Mouse (Mus musculus) brain, embryonic 18.5 days (tissue): ENCODE measurements around the gene Als2cr12.
"Not testable (repeated sequence)": the region's sequence is repeated elsewhere in the genome, so short reads cannot be mapped to it uniquely, and the experiment has no call there.

Experiments
- DNase-seq: peaks from one replicate; pipeline ENCODE4 v3.0.0-alpha.2; 2012; ENCODE audit warnings: low read depth, low spot score

The Als2cr12 gene

DNA sequence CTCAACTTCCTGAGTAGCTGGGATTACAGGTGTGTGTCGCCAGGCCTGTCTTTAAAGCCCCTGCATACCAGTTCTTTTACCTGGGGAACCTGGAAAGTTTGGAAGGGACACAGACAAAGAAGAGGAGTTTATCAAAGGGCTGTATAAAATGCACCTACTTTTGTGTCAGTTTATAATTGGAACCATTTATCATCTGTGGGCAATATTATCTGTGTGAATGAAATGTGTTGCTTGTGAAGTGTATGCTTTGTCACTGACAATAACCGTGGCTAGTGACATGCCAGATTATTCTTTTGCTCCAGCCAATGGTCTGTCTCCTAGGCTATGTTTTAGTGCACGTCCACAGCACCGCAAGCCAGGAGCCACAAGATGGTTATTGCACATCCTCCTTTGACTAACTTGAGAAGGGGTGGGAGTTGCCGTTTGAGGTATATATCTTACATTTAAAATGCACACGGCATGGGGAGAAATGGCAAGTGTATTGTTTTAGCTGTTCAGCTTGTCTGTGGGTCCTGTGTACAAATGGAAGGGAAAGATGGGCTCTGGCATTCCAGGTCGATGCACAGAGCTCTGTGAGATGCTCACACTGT is 23.7 kb upstream of the Als2cr12 start:
- DNase-seq, result no peak

GRCm38 (mm10) chr1:58717589-58718270 is 21.9 kb upstream of the Als2cr12 start:
- DNase-seq, result no peak

DNA sequence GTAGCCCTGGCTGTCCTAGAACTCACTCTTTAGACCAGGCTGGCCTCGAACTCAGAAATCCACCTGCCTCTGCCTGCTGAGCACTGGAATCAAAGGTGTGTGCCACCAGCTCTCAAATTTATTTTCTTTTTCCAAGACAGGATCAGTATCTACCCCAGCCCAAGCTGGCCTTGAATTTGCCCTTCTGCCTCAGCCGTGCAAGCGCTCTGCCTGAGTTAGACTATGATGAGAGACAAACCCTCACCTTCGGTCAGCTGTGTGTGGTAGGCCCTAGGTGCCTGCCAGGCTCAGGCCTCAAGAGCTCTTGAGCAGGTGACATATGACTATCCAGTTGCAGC is 21.1 kb upstream of the Als2cr12 start:
- DNase-seq, result no peak

DNA sequence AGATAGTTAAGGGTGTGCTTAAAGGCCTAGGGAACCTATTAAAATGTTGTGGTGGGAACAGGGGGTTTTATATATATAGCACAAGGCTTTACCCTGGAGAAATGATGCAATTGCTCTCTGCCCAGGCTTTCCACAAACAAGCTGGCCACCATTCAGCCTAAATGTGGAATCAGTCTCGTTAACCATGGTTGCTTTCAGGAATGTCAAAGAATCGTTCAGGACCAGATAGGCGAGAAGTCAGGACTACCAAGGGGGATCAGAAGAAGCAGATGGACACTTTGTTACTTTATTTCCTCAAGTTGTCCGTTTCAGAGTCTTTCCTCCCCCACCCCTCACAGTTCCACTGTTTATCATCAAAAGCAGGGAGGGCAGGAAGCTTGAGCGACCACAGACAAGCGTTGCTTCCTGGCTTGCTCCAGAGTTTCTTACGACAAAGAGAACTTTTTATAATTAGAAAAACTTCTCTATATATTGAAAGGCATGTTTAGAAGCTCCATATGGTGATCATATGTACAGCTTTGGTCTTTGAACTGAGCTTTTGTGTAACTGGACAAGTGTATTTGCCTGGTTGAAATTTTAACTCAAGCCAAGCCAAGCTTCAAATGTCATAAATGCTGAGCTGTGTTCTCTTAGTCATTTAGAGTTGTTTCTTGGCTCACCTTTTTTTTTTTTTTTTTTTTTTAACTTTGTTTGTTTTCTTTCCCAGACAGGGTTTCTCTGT is 20.5 kb upstream of the Als2cr12 start:
- DNase-seq, result no peak

DNA sequence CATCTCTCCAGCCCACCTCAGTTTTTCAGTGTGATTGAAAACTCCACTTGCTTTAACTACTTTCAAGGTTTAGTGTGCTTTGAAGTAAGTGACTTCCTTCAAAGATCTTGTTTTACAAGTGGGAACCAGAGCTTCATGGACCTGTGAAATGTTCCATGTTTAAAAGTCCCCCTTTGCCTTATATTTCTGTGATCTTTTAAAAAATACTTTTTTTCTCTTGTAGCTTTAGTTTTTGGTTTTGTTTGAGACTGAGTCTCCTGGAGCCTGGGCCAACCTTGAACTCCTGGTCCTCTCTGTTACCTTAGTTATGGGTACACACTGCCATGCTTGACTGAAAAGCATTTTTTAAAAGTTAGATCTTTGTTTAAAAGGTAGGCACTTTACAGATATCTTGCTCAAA is 19.7 kb upstream of the Als2cr12 start:
- DNase-seq, result no peak

- no peak for DNase-seq
Observed at GRCm38 (mm10) chr1:58714361-58714760, 18.6 kb upstream of the Als2cr12 start.

DNA sequence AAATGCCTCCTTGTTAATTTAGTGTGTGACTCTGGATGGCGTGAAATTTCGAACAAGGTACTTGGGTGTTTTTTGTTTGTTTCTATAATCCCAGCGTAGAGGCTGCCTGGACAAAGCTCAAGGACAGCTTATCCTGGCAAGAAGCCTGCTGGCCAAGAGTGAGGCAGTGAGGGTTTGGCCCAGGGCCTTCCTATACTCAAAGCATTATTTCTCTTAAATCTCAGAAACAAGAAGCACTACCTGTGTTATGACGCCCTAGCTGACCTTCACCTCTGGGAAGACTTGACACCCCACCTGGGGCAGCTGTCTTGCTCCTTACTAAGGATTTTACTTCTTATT is 18.1 kb upstream of the Als2cr12 start:
- no peak for DNase-seq

GRCm38 (mm10) chr1:58713081-58713892 is 17.5 kb upstream of the Als2cr12 start:
- no peak for DNase-seq

- no peak for DNase-seq
Observed at GRCm38 (mm10) chr1:58712076-58713061, 16.6 kb upstream of the Als2cr12 start.

GRCm38 (mm10) chr1:58711365-58712016 is 15.7 kb upstream of the Als2cr12 start, which contains the start of gene Cflar:
TSS of gene Cflar (plus strand) at chr1:58711508.
- no peak for DNase-seq

- DNase-seq, result no peak
Observed at GRCm38 (mm10) chr1:58710711-58711364, 15.0 kb upstream of the Als2cr12 start.

DNA sequence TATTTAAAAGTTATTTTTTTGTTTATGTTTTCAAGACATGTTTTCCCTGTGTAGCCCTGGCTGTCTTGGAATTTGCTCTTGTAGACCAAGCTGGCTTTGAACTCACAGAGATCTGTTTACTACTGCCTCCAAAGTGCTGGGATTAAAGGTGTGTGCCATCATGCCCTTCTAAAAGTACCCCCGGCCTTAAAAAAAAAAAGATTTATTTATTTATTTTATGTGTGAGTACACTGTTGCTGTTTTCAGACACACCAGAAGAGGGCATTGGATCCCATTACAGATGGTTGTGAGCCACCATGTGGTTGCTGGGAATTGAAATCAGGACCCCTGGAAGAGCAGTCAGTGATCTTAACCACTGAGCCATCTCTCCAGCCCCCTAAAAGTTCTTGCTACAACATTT is 14.3 kb upstream of the Als2cr12 start:
- DNase-seq, result not testable (repeated sequence)

DNA sequence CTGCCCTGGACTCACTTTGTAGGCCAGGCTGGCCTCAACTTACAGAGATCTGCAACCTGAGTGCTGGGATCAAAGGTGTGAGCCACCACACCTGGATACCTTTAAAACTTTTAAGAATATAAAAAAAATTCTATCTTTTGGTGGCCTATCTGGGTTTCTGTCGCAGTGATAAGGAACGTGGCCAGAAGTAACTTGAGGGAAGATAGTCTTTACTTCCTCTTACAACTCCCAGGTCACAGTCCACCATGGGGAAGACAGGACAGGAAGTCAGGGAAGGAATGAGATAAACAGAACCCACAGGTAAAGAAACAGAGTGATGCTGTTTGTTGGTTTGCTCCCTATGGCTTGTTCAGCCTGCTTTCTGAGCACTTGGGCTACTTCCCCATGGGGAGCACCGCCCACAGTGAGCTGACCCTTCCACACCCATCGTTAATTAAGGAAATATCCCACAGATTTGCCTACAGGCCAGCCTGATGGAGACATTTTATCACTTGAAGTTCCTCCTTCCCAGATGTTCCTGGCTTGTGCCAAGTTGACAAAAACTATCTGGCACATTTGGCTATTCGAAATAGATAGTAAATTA is 4.9 kb upstream of the Als2cr12 start:
- not testable (repeated sequence) for DNase-seq

GRCm38 (mm10) chr1:58699988-58700387 is 4.2 kb upstream of the Als2cr12 start:
- no peak for DNase-seq

GRCm38 (mm10) chr1:58698781-58699180 is 3.0 kb upstream of the Als2cr12 start:
- no peak for DNase-seq

- DNase-seq, result not testable (repeated sequence)
Observed at GRCm38 (mm10) chr1:58697607-58698006, 1.8 kb upstream of the Als2cr12 start.

DNA sequence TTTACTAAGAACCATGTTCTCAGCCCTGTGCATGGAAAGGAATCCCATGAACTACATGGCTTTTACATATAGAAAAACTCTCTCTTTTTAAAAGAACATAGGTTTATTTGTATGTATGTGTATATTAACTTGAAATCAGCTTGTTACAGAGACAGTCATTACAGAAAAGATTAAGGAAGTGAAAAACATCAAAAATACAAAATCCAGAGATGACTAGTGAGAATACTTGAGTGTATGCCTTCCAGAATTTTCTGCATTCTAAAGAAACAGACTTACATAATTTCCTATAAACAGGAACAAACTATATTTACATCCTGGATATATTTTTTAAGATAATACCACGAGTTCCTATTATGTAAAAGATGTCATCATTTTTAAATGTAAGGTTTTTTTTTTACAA is 2.1 kb downstream of the Als2cr12 start:
- DNase-seq, result no peak

GRCm38 (mm10) chr1:58691718-58692117 is 4.1 kb downstream of the Als2cr12 start:
- DNase-seq, result not testable (repeated sequence)

DNA sequence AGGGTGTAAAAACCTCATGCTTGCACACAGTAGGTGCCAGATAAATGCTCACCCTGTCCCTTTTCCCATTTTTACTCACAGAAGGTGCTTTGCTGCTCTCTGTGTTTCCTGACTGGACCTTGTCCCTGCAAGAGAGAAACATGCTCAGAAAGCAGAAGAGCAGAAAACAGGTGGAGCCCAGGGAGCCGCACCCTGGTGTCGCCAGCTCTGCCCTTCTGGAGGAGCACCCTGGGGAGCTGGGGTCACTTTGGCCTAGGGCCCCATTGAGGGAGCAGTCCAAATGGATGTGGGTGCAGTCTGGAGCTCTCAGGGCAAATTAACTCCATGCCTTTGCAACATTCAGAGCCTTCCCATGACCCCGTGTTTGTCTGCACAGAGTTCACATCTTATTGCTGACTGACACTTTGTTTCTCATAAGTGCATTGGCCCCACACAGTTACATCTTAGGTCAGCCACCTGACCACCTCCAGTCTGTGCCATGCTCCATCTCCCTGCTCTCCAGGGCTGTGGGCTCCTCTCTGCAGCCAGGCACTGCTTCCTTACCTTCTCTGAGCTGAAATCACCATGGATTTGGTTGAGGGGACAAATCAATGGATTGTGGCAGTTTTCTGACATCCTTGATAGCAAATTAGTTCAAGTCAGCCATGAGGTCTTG is 4.8 kb downstream of the Als2cr12 start:
- not testable (repeated sequence) for DNase-seq
